Mouse (Mus musculus) common myeloid progenitor, adult 5-6 weeks (primary cell): ENCODE results near the gene 2310034C09Rik. TPM values are rescaled to one million over a fixed set of nuclear protein-coding genes. Genes with fewer than 3 reads are reported as not detected.
"Not testable (repeated sequence)": the region's sequence is repeated elsewhere in the genome, so short reads cannot be mapped to it uniquely, and the experiment has no call there.

Experiments
- ATAC-seq: replicated peaks from 2 replicates; pipeline ENCODE4 v1.8.0; 2016; ENCODE audit warnings: low read depth, mild to moderate bottlenecking, moderate TSS enrichment, inconsistent platforms; ENCODE audit not compliant: poor library complexity, severe bottlenecking
- total RNA-seq: library from RNA; stranded (forward); fragments of 200-1000, 187-1606 nt; gene quantifications from 2 replicates; pipeline ENCODE4 v1.2.3, GENCODE M21; 2017

Gene 2310034C09Rik
- not detected in 2 replicates for total RNA-seq

GRCm38 (mm10) chr16:88758547-88758946, at the start of gene 2310034C09Rik:
TSS of gene 2310034C09Rik (plus strand) at chr16:88758847.
- ATAC-seq, result not testable (repeated sequence)

GRCm38 (mm10) chr16:88710757-88711156, 47.9 kb upstream of the 2310034C09Rik start:
- ATAC-seq, result no peak

- no peak for ATAC-seq
Observed at GRCm38 (mm10) chr16:88711245-88711644, 47.4 kb upstream of the 2310034C09Rik start.

GRCm38 (mm10) chr16:88716549-88716948, 42.1 kb upstream of the 2310034C09Rik start:
- ATAC-seq, result no peak

GRCm38 (mm10) chr16:88720031-88720430, 38.6 kb upstream of the 2310034C09Rik start:
- ATAC-seq, result no peak

- ATAC-seq, result no peak
Observed at GRCm38 (mm10) chr16:88728812-88729275, 29.8 kb upstream of the 2310034C09Rik start, which contains the start of gene Krtap13-1. TSS of gene Krtap13-1 (plus strand) at chr16:88728862.

GRCm38 (mm10) chr16:88735391-88735790, 23.3 kb upstream of the 2310034C09Rik start:
- ATAC-seq, result no peak

GRCm38 (mm10) chr16:88744750-88745340, 13.8 kb upstream of the 2310034C09Rik start:
- ATAC-seq, result no peak

GRCm38 (mm10) chr16:88747943-88748342, 10.7 kb upstream of the 2310034C09Rik start:
- no peak for ATAC-seq

- ATAC-seq, result not testable (repeated sequence)
Observed at GRCm38 (mm10) chr16:88751535-88751934, 7.1 kb upstream of the 2310034C09Rik start, which contains the start of gene Krtap13. TSS of gene Krtap13 (minus strand) at chr16:88751635.

GRCm38 (mm10) chr16:88774106-88774505, 15.5 kb downstream of the 2310034C09Rik start, which contains the start of gene 2310057N15Rik:
TSS of gene 2310057N15Rik (minus strand) at chr16:88774206.
- ATAC-seq, result no peak

- no peak for ATAC-seq
Observed at GRCm38 (mm10) chr16:88777596-88777995, 18.9 kb downstream of the 2310034C09Rik start, which contains the start of gene Gm5965. TSS of gene Gm5965 (plus strand) at chr16:88777896.

GRCm38 (mm10) chr16:88786786-88787185, 28.1 kb downstream of the 2310034C09Rik start:
- no peak for ATAC-seq

Other genes with a start within 250 kb of the 2310034C09Rik start
- not detected in 2 replicates for gene Cldn8, start 195.7 kb upstream of the 2310034C09Rik start, total RNA-seq
- not detected in 2 replicates for gene Krtap24-1, start 146.6 kb upstream of the 2310034C09Rik start, total RNA-seq
- gene 2310079G19Rik, start 131.2 kb upstream of the 2310034C09Rik start, total RNA-seq, result not detected in 2 replicates
- gene Krtap26-1, start 111.1 kb upstream of the 2310034C09Rik start, total RNA-seq, result not detected in 2 replicates
- not detected in 2 replicates for gene Krtap27-1, start 87.2 kb upstream of the 2310034C09Rik start, total RNA-seq
- gene 2310061N02Rik, start 50.9 kb upstream of the 2310034C09Rik start, total RNA-seq, result not detected in 2 replicates
- not detected in 2 replicates for gene Krtap13-1, start 30.0 kb upstream of the 2310034C09Rik start, total RNA-seq
- gene Krtap13, start 7.2 kb upstream of the 2310034C09Rik start, total RNA-seq, result not detected in 2 replicates
- not detected in 2 replicates for gene 2310057N15Rik, start 15.4 kb downstream of the 2310034C09Rik start, total RNA-seq
- gene Gm5965, start 19.0 kb downstream of the 2310034C09Rik start, total RNA-seq, result not detected in 2 replicates
- not detected in 2 replicates for gene Gm20741, start 53.4 kb downstream of the 2310034C09Rik start, total RNA-seq
- gene Krtap15, start 61.4 kb downstream of the 2310034C09Rik start, total RNA-seq, result not detected in 2 replicates
- not detected in 2 replicates for gene Krtap14, start 67.3 kb downstream of the 2310034C09Rik start, total RNA-seq
- not detected in 2 replicates for gene Krtap19-1, start 110.6 kb downstream of the 2310034C09Rik start, total RNA-seq
- not detected in 2 replicates for gene Krtap19-2, start 115.4 kb downstream of the 2310034C09Rik start, total RNA-seq
- gene Krtap19-3, start 119.2 kb downstream of the 2310034C09Rik start, total RNA-seq, result not detected in 2 replicates
- not detected in 2 replicates for gene Krtap19-4, start 126.2 kb downstream of the 2310034C09Rik start, total RNA-seq
- not detected in 2 replicates for gene Krtap19-5, start 137.6 kb downstream of the 2310034C09Rik start, total RNA-seq
- gene Krtap19-9b, start 173.4 kb downstream of the 2310034C09Rik start, total RNA-seq, result not detected in 2 replicates
- gene Krtap16-3, start 204.0 kb downstream of the 2310034C09Rik start, total RNA-seq, result not detected in 2 replicates